Mouse (Mus musculus): Measurements from ENCODE around the gene Rinl. TPM values are rescaled to one million over a fixed set of nuclear protein-coding genes. Genes with fewer than 3 reads are reported as not detected.

Gene Rinl
- polyA plus RNA-seq, 1 experiment from 2014 or later, result 2.6 TPM

DNA sequence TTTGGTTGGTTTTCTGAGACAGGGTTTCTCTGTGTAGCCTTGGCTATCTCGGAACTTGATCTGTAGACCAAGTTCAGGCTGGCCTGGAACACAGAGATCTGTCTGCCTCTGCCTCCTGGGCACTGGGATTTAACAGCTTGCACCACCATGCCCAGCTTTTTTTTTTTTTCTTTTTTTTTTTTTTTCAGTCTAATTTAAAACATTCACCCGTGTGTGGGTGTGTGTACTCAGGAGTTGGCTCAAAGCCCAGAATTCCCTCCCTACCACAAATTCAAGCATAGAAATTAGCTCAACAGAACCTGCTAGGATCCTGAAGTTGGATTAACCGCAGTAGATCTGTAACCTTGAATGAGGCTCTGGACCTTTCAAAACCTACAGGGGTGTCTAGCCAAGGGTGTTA, 38.6 kb downstream of the Rinl start:
- in situ Hi-C loops (cut with MboI; ENCODE audit: low pct_unique_long_range_greater_than_20kb), result loop anchor here (5.0 to 10.0 kb wide), 2 partner anchors 40 to 1727 kb away; partner anchors contain the start of genes Hspb6, Lin37 and Proser3
- H3K27me3 ChIP-seq, result no peaks in the 10 kb centered on the region
- DNase-seq (ENCODE audit: low read depth, low spot score), result no peak
- ChIA-PET POLR2A (interaction anchor here (0.5 to 0.7 kb wide), 4 partner anchors 16 to 515 kb away, joined by 3 to 5 read pairs (median 4); no protein-coding TSS in a partner anchor), CTCF (interaction anchor here (1.0 to 3.6 kb wide), 4 partner anchors 9 to 41 kb away, joined by 3 to 11 read pairs (median 4); no protein-coding TSS in a partner anchor)
- ATAC-seq, result no peak
- no peak for TF ChIP-seq CTCF (IDR thresholded peaks at IDR 0.05)

DNA sequence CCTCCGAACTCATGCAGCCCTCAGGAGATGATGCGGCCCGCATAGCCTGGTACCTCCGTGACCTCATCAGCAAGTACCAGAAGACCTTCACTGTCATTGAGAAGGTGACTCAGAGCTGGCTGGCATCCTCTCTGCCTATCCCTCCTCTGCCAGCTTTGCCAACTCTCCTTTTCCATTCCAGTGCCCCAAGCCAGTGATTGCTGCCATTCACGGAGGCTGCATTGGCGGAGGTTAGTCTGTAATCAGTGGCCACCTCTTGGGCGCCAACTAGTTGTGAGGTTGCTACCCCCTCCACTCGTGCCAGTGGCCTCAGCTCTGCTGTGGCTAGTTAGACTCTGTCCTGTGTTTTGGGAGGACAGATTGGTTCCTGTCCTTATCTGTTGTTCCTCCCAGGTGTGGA, 41.1 kb downstream of the Rinl start:
- POLR2A ChIA-PET, result interaction anchor here (0.6 to 1.1 kb wide), 2 partner anchors 18 to 28 kb away, joined by 3 to 8 read pairs; no protein-coding TSS in a partner anchor
- no peak for DNase-seq (ENCODE audit: low read depth, low spot score)
- CTCF ChIA-PET, result no interaction called here

DNA sequence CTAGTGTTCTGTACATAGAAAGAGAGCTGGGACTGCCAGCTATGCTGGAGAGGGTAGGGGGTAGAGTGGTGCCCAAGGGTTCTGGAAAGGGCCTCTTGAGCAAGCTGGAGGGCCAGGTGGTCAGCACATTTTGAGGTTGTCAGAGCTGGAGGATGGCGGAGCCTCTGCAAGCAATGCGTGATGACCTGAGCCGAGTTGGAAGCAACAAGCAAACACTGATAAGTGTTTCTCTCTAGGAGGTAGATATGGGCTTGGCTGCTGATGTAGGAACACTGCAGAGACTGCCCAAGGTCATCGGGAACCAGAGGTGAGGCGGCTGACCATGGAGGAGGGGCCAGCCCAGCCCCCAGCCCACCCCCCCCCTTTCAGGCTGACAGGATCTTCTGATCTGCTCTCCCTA, 42.2 kb downstream of the Rinl start:
- DNase-seq (ENCODE audit: low read depth, low spot score) (no peak), ATAC-seq (no peak)
- no peak for TF ChIP-seq CTCF (IDR thresholded peaks at IDR 0.05)
- H3K27me3 ChIP-seq, result no peaks in the 10 kb centered on the region
- ChIA-PET POLR2A (interaction anchor here (1.1 kb wide), 1 partner anchor 20 kb away, joined by 8 read pairs; no protein-coding TSS in a partner anchor), CTCF (interaction anchor here (1.0 kb wide), 1 partner anchor 36 kb away, joined by 3 read pairs; no protein-coding TSS in a partner anchor)
- in situ Hi-C loops (cut with MboI; ENCODE audit: low pct_unique_long_range_greater_than_20kb), result no loop called here

More for the DNA sequence above, 41.1 kb downstream of the Rinl start:
- ATAC-seq, result no peak
- in situ Hi-C loops (cut with MboI; ENCODE audit: low pct_unique_long_range_greater_than_20kb), result loop anchor here (5.0 to 10.0 kb wide), 2 partner anchors 37 to 1725 kb away; partner anchors contain the start of genes Hspb6, Lin37 and Proser3
- no peaks in the 10 kb centered on the region for H3K27me3 ChIP-seq
- TF ChIP-seq CTCF (IDR thresholded peaks at IDR 0.05), result no peak

DNA sequence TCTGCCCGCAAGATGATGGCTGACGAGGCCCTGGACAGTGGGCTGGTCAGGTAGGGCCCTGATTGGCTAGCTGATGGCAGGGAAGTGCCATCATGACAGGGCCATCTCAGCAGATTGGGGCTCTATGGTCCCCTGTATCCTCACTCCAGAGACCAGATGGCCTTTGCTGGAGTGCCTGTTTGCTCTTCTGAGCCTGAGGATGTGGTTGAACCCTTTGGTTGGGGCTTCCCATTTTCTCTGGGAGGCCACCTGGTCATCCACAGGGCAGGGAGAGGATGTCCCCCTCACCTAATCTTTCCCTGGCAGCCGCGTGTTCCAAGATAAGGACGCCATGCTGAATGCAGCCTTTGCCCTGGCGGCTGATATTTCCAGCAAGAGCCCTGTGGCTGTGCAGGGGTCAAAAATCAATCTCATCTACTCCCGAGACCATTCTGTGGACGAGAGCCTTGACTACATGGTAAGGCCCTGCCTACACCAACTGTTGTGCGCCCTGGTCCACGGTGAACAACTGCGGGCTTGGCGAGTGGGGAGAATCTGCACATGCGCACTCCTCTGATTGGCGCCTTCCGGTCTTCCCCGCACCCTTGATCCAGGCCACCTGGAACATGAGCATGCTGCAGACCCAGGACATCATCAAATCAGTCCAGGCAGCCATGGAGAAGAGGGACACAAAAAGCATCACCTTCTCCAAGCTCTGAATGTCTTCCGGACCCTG, 42.8 kb downstream of the Rinl start:
- POLR2A ChIA-PET, result interaction anchor here (0.6 kb wide), 2 partner anchors 26 to 38 kb away, joined by 3 read pairs; no protein-coding TSS in a partner anchor
- ATAC-seq, result no peak
- H3K27me3 ChIP-seq, result no peaks in the 10 kb centered on the region
- in situ Hi-C loops (cut with MboI; ENCODE audit: low pct_unique_long_range_greater_than_20kb), result no loop called here
- DNase-seq (ENCODE audit: low read depth, low spot score), result no peak
- CTCF ChIA-PET, result interaction anchor here (1.0 kb wide), 1 partner anchor 36 kb away, joined by 3 read pairs; no protein-coding TSS in a partner anchor
- no peak for TF ChIP-seq CTCF (IDR thresholded peaks at IDR 0.05)

DNA sequence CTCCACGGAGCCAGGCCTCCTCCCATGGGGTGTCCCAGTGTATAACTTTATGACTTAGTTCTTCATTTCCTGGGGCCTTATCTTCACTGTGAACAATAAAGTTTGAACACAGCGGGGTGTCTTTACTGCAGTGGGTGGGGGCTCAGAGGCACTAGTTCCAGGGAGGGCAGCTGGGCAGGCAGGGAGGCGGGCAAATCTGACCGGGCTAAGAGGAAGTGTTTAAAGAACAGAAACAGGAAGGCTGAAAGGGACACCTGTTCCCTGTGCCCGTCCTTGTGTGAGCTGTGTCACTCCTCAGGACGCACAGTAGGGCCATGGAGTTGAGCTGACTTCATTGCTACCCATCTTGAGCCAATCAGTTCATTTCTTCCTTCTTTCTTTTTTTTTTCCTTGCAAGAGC, 43.4 kb downstream of the Rinl start:
- CTCF ChIA-PET, result interaction anchor here (0.7 kb wide), 1 partner anchor 13 kb away, joined by 3 read pairs; no protein-coding TSS in a partner anchor
- TF ChIP-seq CTCF (IDR thresholded peaks at IDR 0.05), result no peak
- no peaks in the 10 kb centered on the region for H3K27me3 ChIP-seq
- no peak for ATAC-seq
- DNase-seq (ENCODE audit: low read depth, low spot score), result no peak
- in situ Hi-C loops (cut with MboI; ENCODE audit: low pct_unique_long_range_greater_than_20kb), result no loop called here
- POLR2A ChIA-PET, result interaction anchor here (0.6 kb wide), 2 partner anchors 26 to 37 kb away, joined by 3 read pairs; no protein-coding TSS in a partner anchor

DNA sequence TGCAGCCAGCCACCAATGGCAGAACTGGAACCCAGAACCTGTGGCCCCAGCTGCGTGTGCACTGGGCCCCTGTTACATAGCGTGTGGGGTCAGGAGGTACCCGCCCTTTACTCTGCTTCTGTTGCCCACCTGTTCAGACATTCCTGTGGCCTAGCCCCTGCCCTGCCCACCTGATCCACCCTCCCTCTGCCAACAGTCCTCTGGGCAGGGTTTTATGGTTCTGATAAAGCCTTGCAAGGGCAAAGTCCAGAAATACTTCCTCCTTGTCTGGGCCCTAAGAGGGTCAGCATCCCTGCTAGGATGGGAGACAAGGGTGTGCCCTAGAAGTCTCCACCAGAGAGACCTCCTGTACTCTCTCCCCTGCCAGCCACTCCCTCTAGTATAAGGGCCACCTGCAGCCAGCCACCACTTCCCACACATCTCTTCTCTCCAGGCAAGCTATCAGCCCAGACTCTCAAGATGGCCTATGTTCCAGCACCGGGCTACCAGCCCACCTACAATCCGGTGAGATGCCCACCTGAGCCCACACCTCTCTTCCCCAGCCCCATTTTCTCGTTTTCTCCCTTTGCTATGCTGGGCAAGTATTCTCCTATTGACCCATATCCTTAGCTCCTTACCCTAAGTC, 45.1 kb downstream of the Rinl start, which contains the start of gene Lgals4:
Gene Lgals4 (plus strand): TSS at position 132 of the 625 bp plus-strand sequence.
- in situ Hi-C loops (cut with MboI; ENCODE audit: low pct_unique_long_range_greater_than_20kb), result no loop called here
- no peak for TF ChIP-seq CTCF (IDR thresholded peaks at IDR 0.05)
- no peaks in the 10 kb centered on the region for H3K27me3 ChIP-seq
- CTCF ChIA-PET, result no interaction called here
- POLR2A ChIA-PET, result no interaction called here
- ATAC-seq (no peak), DNase-seq (ENCODE audit: low read depth, low spot score) (no peak)

DNA sequence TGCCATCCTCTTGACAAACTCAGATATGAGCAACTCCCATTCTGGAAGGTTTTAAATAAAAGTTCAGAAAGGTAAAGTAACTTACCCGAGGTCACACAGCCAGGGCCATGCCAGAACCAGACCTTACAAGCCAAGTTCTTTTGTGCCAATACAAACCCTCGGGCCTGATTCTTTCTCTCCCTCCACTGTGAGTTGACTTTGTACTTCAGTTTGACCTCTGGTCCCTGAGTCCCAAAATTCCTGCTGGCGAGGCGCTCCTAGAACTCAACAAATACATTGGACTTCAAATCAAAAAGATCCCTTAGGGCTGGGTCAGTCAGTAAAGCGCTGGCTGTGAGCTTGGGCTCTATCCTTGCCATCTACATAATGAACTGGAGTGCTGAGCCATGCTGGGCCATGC, 48.2 kb downstream of the Rinl start:
- H3K27me3 ChIP-seq, result no peaks in the 10 kb centered on the region
- POLR2A ChIA-PET, result no interaction called here
- CTCF ChIA-PET, result no interaction called here
- TF ChIP-seq CTCF (IDR thresholded peaks at IDR 0.05), result no peak
- in situ Hi-C loops (cut with MboI; ENCODE audit: low pct_unique_long_range_greater_than_20kb), result no loop called here
- ATAC-seq, result no peak
- no peak for DNase-seq (ENCODE audit: low read depth, low spot score)

DNA sequence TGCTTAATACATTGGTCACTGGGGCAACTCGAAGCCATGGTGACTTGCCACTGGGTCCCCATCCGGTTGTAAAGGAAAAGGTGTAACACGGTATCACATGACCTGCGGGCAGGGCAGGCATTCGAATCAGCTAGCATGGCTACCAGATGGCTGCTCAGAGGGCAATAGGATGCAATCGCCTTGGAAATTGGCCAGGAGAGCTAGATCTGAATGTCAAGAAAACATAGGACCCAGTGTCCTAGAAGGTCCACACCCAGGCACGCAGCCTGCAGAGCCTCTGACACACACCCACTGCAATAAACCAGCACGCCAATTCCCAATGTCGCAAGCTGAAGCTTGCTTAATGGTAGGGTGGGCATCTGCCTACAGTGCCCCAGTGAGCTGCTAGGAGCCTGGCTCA, 49.6 kb downstream of the Rinl start:
- H3K27me3 ChIP-seq, result no peaks in the 10 kb centered on the region
- no peak for TF ChIP-seq CTCF (IDR thresholded peaks at IDR 0.05)
- ATAC-seq, result no peak
- ChIA-PET CTCF (interaction anchor here (1.1 kb wide), 1 partner anchor 26 kb away, joined by 3 read pairs; no protein-coding TSS in a partner anchor), POLR2A (interaction anchor here (0.5 to 0.9 kb wide), 2 partner anchors 18 to 219 kb away, joined by 3 read pairs; no protein-coding TSS in a partner anchor)
- in situ Hi-C loops (cut with MboI; ENCODE audit: low pct_unique_long_range_greater_than_20kb), result no loop called here
- DNase-seq (ENCODE audit: low read depth, low spot score), result no peak

DNA sequence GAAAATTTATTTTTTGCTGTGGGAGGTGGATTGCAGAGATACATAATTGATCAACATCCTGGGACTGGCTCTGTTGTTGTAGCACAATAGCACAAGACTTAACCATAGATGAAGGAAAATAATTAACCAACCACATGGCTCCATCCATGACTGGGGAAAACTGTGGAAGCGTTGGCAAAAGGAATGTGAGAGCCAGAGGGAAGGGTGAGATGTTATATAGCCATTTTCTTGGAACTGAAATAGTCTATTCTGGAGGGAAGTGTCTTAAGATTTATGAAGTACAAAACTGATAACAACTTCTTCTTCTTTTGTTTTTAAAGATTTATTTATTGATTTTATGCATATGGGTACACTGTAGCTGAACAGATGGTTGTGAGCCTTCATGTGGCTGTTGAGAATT, 58.5 kb downstream of the Rinl start:
- no peak for DNase-seq (ENCODE audit: low read depth, low spot score)
- ChIA-PET CTCF (no interaction called here), POLR2A (no interaction called here)
- no peaks in the 10 kb centered on the region for H3K27me3 ChIP-seq
- ATAC-seq, result no peak
- in situ Hi-C loops (cut with MboI; ENCODE audit: low pct_unique_long_range_greater_than_20kb), result no loop called here
- no peak for TF ChIP-seq CTCF (IDR thresholded peaks at IDR 0.05)

Other genes with a start within 250 kb of the Rinl start
- not detected for gene Sycn, start 248.1 kb upstream of the Rinl start, polyA plus RNA-seq (2021)
- not detected for gene Nccrp1, start 241.7 kb upstream of the Rinl start, polyA plus RNA-seq (2021)
- 79.6 TPM for gene Samd4b, start 190.8 kb upstream of the Rinl start, polyA plus RNA-seq (2021)
- 49.3 TPM for gene Pak4, start 190.8 kb upstream of the Rinl start, polyA plus RNA-seq (2021)
- gene Acp7, start 157.6 kb upstream of the Rinl start, polyA plus RNA-seq (2021), result not detected
- not detected for gene Fbxo27, start 96.1 kb upstream of the Rinl start, polyA plus RNA-seq (2021)
- gene Fbxo17, start 72.2 kb upstream of the Rinl start, polyA plus RNA-seq (2021), result 5.9 TPM
- 65.8 TPM for gene Mrps12, start 47.1 kb upstream of the Rinl start, polyA plus RNA-seq (2021)
- gene Sars2, start 47.0 kb upstream of the Rinl start, polyA plus RNA-seq (2021), result 14.8 TPM
- not detected for gene Ccer2, start 32.8 kb upstream of the Rinl start, polyA plus RNA-seq (2021)
- 103 TPM for gene Sirt2, start 22.2 kb upstream of the Rinl start, polyA plus RNA-seq (2021)
- gene Nfkbib, start 21.5 kb upstream of the Rinl start, polyA plus RNA-seq (2021), result 37.2 TPM
- gene Hnrnpl, start 19.6 kb downstream of the Rinl start, polyA plus RNA-seq (2021), result 309 TPM
- 208 TPM for gene Ech1, start 36.2 kb downstream of the Rinl start, polyA plus RNA-seq (2021)
- gene Lgals4, start 44.9 kb downstream of the Rinl start, polyA plus RNA-seq (2021), result 4.1 TPM
- gene Lgals7, start 74.9 kb downstream of the Rinl start, polyA plus RNA-seq (2021), result 0.74 TPM
- 0.06 TPM for gene Capn12, start 92.5 kb downstream of the Rinl start, polyA plus RNA-seq (2021)
- 485 TPM for gene Actn4, start 173.4 kb downstream of the Rinl start, polyA plus RNA-seq (2021)
- gene Eif3k, start 192.9 kb downstream of the Rinl start, polyA plus RNA-seq (2021), result 328 TPM
- gene Map4k1, start 193.1 kb downstream of the Rinl start, polyA plus RNA-seq (2021), result 4.7 TPM